In the genomic region with DNA sequence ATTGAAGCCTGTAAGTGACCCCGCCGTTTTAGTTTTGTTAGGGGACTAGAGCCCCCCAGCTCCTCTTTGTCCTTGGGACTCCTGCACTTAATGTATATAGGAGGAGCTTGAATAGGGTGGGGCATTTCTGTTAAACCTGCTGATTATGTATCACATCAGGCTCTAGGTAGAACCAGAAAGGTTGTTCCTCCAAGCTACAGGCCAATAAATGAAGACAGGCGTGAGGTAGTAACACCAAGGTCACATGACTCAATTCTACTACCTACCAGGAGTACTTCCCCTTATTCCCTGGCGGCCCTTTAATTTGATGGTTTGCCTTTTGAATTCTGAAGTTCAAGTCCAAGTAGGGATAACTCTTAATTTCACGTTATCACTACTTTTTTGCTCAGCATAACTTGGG, we compare ENCODE assay signal across 8 mouse cellular contexts. TPM values are rescaled to one million over a fixed set of nuclear protein-coding genes. Genes with fewer than 3 reads are reported as not detected.
A peak's percentile ranks its signal among the peaks of the same experiment; 100 is the strongest.
DNase-seq lines count a peak whose midpoint lies in the region; ATAC-seq and TF ChIP-seq lines count a peak whose summit lies in the region.

No protein-coding gene starts in this region.

- H3K4me2 ChIP-seq in lung, embryonic 14.5 days = peak overlapping the region; percentile 94
- H3K4me2 ChIP-seq in intestine, embryonic 14.5 days (ENCODE audit: low read length) = peak overlapping the region; percentile 88
- peak overlapping the region; percentile 93 for H3K4me2 ChIP-seq in myocyte (ENCODE audit: low read depth)

- whole genome bisulfite sequencing in lung, embryonic 14.5 days = 11% methylated on average over 5 of the region's 5 CpGs
- WGBS in intestine, embryonic 14.5 days = 19% methylated on average over 5 of the region's 5 CpGs

- H3K36me3 ChIP-seq in lung, embryonic 14.5 days (ENCODE audit: insufficient read depth) = peaks cover 9% of the 10 kb centered on the region; the same call in 1 of the 2 replicates
- peaks cover 5% of the 10 kb centered on the region for H3K36me3 ChIP-seq in intestine, embryonic 14.5 days (ENCODE audit: control insufficient read depth, insufficient read depth, low read length)
- no peaks in the 10 kb centered on the region for H3K36me3 ChIP-seq in myocyte (ENCODE audit: control insufficient read depth, insufficient read depth)

- peak overlapping the region; percentile 19 for H3ac ChIP-seq in myocyte (ENCODE audit: control insufficient read depth, insufficient read length)

- DNase-seq in lung, embryonic 14.5 days = no peak
- no peak for DNase-seq in lung, adult 18-20 months
- peak; percentile 59 for DNase-seq in c-Kit-positive CD71-positive TER-119-positive erythroid progenitor cells, embryonic 14.5 days (ENCODE audit: low spot score)
- DNase-seq in intestine, embryonic 14.5 days (ENCODE audit: low spot score) = no peak
- no peak for DNase-seq in gastrocnemius, postnatal 25 days
- no peak for DNase-seq in cerebellum, adult 8-10 months
- no peak for DNase-seq in layer of hippocampus, adult 11-12 months (ENCODE audit: low spot score)

- peak overlapping the region; percentile 85 for H3K9ac ChIP-seq in lung, embryonic 14.5 days
- peak overlapping the region; percentile 87 for H3K9ac ChIP-seq in intestine, embryonic 14.5 days (ENCODE audit: low read length)

- no peaks in the 10 kb centered on the region for H3K9me3 ChIP-seq in lung, embryonic 14.5 days (ENCODE audit: low read depth, low read length)
- no peaks in the 10 kb centered on the region for H3K9me3 ChIP-seq in intestine, embryonic 14.5 days (ENCODE audit: control insufficient read depth, low read length)

- TF ChIP-seq POLR2A in myocyte (IDR thresholded peaks at IDR 0.05; ENCODE audit: insufficient read length, low read depth) = no peak

- H3K79me2 ChIP-seq in myocyte (ENCODE audit: control insufficient read depth, insufficient read depth) = peaks cover 56% of the 10 kb centered on the region

- no peak for TF ChIP-seq CTCF in lung, embryonic 14.5 days (IDR thresholded peaks at IDR 0.05; ENCODE audit: low read depth)

- H3K27me3 ChIP-seq in lung, embryonic 14.5 days (ENCODE audit: insufficient read depth, low read length) = no peaks in the 10 kb centered on the region
- H3K27me3 ChIP-seq in intestine, embryonic 14.5 days (replicated peaks; ENCODE audit: control insufficient read depth, insufficient read depth, low read length) = no peaks in the 10 kb centered on the region
- H3K27me3 ChIP-seq in myocyte (ENCODE audit: control insufficient read depth, insufficient read depth, insufficient read length) = no peaks in the 10 kb centered on the region

- H3K27ac ChIP-seq in lung, embryonic 14.5 days (ENCODE audit: low read depth) = peak overlapping the region; percentile 85
- H3K27ac ChIP-seq in intestine, embryonic 14.5 days (ENCODE audit: low read depth) = peak overlapping the region; percentile 92

- H3K4me3 ChIP-seq in lung, embryonic 14.5 days (ENCODE audit: low read depth, low read length) = peak overlapping the region; percentile 93
- peak overlapping the region; percentile 97 for H3K4me3 ChIP-seq in intestine, embryonic 14.5 days (ENCODE audit: low read depth, low read length)
- peak overlapping the region; percentile 80 for H3K4me3 ChIP-seq in myocyte

- H3K4me1 ChIP-seq in lung, embryonic 14.5 days (ENCODE audit: insufficient read depth) = peaks cover 8% of the 10 kb centered on the region
- peaks cover 15% of the 10 kb centered on the region for H3K4me1 ChIP-seq in intestine, embryonic 14.5 days (replicated peaks; ENCODE audit: control insufficient read depth, insufficient read depth, low read length)

- no peak for ATAC-seq in lung, embryonic 14.5 days (ENCODE audit: insufficient read depth)
- 0 out of 2 replicates have a peak, but pooled peaks have one; percentile 13 for ATAC-seq in intestine, embryonic 14.5 days (replicated peaks; ENCODE audit: low FRiP score, low TSS enrichment, low read depth)

TF ChIP-seq in myocyte, 11 proteins besides CTCF, POLR2A, EP300 and RAD21:
- TF ChIP-seq USF1 (IDR thresholded peaks at IDR 0.05; ENCODE audit: low read depth) (peak; percentile 84), MYOD1 (IDR thresholded peaks at IDR 0.05; ENCODE audit: control insufficient read depth in 1 of 3, insufficient read length in 2 of 3, low read depth in 2 of 3) (no peak)

RNA-seq across cellular contexts. Expression of a gene that starts 0.9 kb away (rescaled TPM):
- polyA plus RNA-seq in lung, embryonic 14.5 days (2014; fragmentation: Nextera tagmentation; extraction: Ambion mirVana) = 205 and 211 TPM in 2 replicates
- 244 and 254 TPM in 2 replicates for polyA plus RNA-seq in intestine, embryonic 14.5 days (2014; fragmentation: Nextera tagmentation; extraction: Ambion mirVana)
- polyA plus RNA-seq in myocyte (2012; fragmentation: generic; extraction: Trizol) = 253 TPM
- total RNA-seq in gastrocnemius, postnatal 25 days (2021) = 100 to 1,000 TPM; 589 to 611 TPM

RNA-seq across cellular contexts. Expression of a gene that starts 16.2 kb away (rescaled TPM):
- 317 and 336 TPM in 2 replicates for polyA plus RNA-seq in lung, embryonic 14.5 days (2014; fragmentation: Nextera tagmentation; extraction: Ambion mirVana)
- polyA plus RNA-seq in intestine, embryonic 14.5 days (2014; fragmentation: Nextera tagmentation; extraction: Ambion mirVana) = 308 and 317 TPM in 2 replicates
- polyA plus RNA-seq in myocyte (2012; fragmentation: generic; extraction: Trizol) = 91.8 TPM
- total RNA-seq in gastrocnemius, postnatal 25 days (2021) = 10 to 100 TPM; 45.5 to 47.9 TPM

RNA-seq across cellular contexts. Expression of a gene that starts 30.4 kb away (rescaled TPM):
- 12.8 and 14.5 TPM in 2 replicates for polyA plus RNA-seq in lung, embryonic 14.5 days (2014; fragmentation: Nextera tagmentation; extraction: Ambion mirVana)
- polyA plus RNA-seq in intestine, embryonic 14.5 days (2014; fragmentation: Nextera tagmentation; extraction: Ambion mirVana) = 11.0 and 15.7 TPM in 2 replicates
- polyA plus RNA-seq in myocyte (2012; fragmentation: generic; extraction: Trizol) = 61.2 TPM
- 100 to 1,000 TPM; 443 to 454 TPM for total RNA-seq in gastrocnemius, postnatal 25 days (2021)

RNA-seq across cellular contexts. Expression of a gene that starts 35.3 kb away (rescaled TPM):
- 33.4 and 36.2 TPM in 2 replicates for polyA plus RNA-seq in lung, embryonic 14.5 days (2014; fragmentation: Nextera tagmentation; extraction: Ambion mirVana)
- 32.7 and 35.0 TPM in 2 replicates for polyA plus RNA-seq in intestine, embryonic 14.5 days (2014; fragmentation: Nextera tagmentation; extraction: Ambion mirVana)
- 6.2 TPM for polyA plus RNA-seq in myocyte (2012; fragmentation: generic; extraction: Trizol)
- 1 to 10 TPM; 5.1 to 5.4 TPM for total RNA-seq in gastrocnemius, postnatal 25 days (2021)

RNA-seq across cellular contexts. Expression of a gene that starts 38.5 kb away (rescaled TPM):
- 15.8 and 17.0 TPM in 2 replicates for polyA plus RNA-seq in lung, embryonic 14.5 days (2014; fragmentation: Nextera tagmentation; extraction: Ambion mirVana)
- 12.1 and 13.3 TPM in 2 replicates for polyA plus RNA-seq in intestine, embryonic 14.5 days (2014; fragmentation: Nextera tagmentation; extraction: Ambion mirVana)
- 30.8 TPM for polyA plus RNA-seq in myocyte (2012; fragmentation: generic; extraction: Trizol)
- 10 to 100 TPM; 61.5 to 70.1 TPM for total RNA-seq in gastrocnemius, postnatal 25 days (2021)
